Mouse (Mus musculus) urinary bladder, postnatal 14 days (tissue): ENCODE measurements around the gene Gemin4.

Source experiments
- DNase-seq: peaks from one replicate; pipeline ENCODE4 v3.0.0; 2021; ENCODE audit warnings: low spot score

Gene Gemin4

GRCm38 (mm10) chr11:76217390-76217800 is at the start of gene Gemin4, which contains the start of gene Dbil5:
Gene Gemin4, minus strand, starts transcription at chr11:76217664.
Gene Dbil5, plus strand, starts transcription at chr11:76217608.
- peak; percentile 98 for DNase-seq

- DNase-seq = no peak
Observed at GRCm38 (mm10) chr11:76262611-76263351, 45.3 kb upstream of the Gemin4 start.

- no peak for DNase-seq
Observed at GRCm38 (mm10) chr11:76261224-76261623, 43.8 kb upstream of the Gemin4 start.

- DNase-seq = no peak
Observed at GRCm38 (mm10) chr11:76260208-76261050, 43.0 kb upstream of the Gemin4 start.

- DNase-seq = no peak
Observed at GRCm38 (mm10) chr11:76258511-76258910, 41.0 kb upstream of the Gemin4 start.

- no peak for DNase-seq
Observed at GRCm38 (mm10) chr11:76257386-76257785, 39.9 kb upstream of the Gemin4 start.

- no peak for DNase-seq
Observed at GRCm38 (mm10) chr11:76256129-76256528, 38.7 kb upstream of the Gemin4 start.

GRCm38 (mm10) chr11:76255431-76256001 is 38.1 kb upstream of the Gemin4 start:
- no peak for DNase-seq

- no peak for DNase-seq
Observed at GRCm38 (mm10) chr11:76253918-76254264, 36.4 kb upstream of the Gemin4 start.

- DNase-seq = peak; percentile 89
Observed at GRCm38 (mm10) chr11:76253145-76253917, 35.9 kb upstream of the Gemin4 start.

- peak; percentile 42 for DNase-seq
Observed at GRCm38 (mm10) chr11:76252036-76252435, 34.6 kb upstream of the Gemin4 start.

- no peak for DNase-seq
Observed at GRCm38 (mm10) chr11:76247239-76247638, 29.8 kb upstream of the Gemin4 start.

- DNase-seq = no peak
Observed at GRCm38 (mm10) chr11:76246439-76246838, 29.0 kb upstream of the Gemin4 start.

GRCm38 (mm10) chr11:76243811-76244546 is 26.5 kb upstream of the Gemin4 start:
- DNase-seq = no peak

- peak; percentile 93 for DNase-seq
Observed at GRCm38 (mm10) chr11:76242901-76243810, 25.7 kb upstream of the Gemin4 start, which contains the start of the genes Mrm3 and Glod4. Gene Mrm3, plus strand, starts transcription at chr11:76243715. Gene Glod4, minus strand, starts transcription at chr11:76243725.

- DNase-seq = no peak
Observed at GRCm38 (mm10) chr11:76239750-76240149, 22.3 kb upstream of the Gemin4 start.

- DNase-seq = no peak
Observed at GRCm38 (mm10) chr11:76236136-76236535, 18.7 kb upstream of the Gemin4 start.

GRCm38 (mm10) chr11:76225051-76225450 is 7.6 kb upstream of the Gemin4 start:
- DNase-seq = no peak

- DNase-seq = no peak
Observed at GRCm38 (mm10) chr11:76224631-76225030, 7.2 kb upstream of the Gemin4 start.
